Mouse (Mus musculus) ovary, postnatal 14 days (tissue): ENCODE measurements around the gene Morn1.
A peak's percentile ranks its signal among the peaks of the same experiment; 100 is the strongest.

Experiments used
- DNase-seq: peaks from one replicate; pipeline ENCODE4 v3.0.0; 2022; ENCODE audit warnings: low spot score

Morn1 gene

DNA sequence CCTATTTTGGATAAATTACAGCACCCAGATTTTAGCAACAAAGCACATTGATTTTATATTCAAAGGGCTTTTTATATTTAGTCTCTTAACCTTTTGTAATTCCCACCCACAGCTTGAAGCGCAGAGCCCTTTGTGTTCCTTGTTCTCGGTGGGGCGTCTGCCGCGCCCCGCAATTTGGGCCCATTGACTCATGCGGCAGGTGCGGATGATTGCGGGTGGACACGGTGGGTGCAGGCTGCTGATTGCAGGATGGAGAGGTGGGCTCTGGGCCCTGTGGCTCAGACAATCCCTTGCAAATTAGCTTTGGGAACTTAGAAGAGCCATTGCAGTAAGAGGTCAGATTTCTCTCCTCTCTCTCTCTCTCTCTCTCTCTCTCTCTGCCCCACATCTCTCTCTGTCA lies 31.9 kb downstream of the Morn1 start:
- DNase-seq: no peak

DNA sequence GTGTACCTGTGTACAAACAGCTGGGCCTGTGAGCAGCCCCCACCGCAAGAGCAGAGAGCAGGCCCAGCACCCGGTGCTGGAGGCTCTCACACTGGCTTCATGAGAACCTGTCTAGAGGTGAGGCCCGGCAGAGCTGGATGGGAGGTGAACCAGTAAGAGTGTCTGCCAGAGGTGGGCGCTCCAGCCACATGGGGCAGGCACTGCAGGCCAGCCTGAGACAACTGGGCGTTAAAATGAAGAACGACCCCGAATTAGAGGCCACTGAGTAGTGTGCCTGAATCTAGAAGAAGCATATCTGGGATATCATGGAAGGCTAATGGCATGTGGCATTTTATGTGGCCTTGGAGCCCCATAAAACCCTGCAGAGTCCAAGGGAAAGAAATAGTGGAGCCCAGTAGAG lies 33.7 kb downstream of the Morn1 start:
- DNase-seq: no peak

DNA sequence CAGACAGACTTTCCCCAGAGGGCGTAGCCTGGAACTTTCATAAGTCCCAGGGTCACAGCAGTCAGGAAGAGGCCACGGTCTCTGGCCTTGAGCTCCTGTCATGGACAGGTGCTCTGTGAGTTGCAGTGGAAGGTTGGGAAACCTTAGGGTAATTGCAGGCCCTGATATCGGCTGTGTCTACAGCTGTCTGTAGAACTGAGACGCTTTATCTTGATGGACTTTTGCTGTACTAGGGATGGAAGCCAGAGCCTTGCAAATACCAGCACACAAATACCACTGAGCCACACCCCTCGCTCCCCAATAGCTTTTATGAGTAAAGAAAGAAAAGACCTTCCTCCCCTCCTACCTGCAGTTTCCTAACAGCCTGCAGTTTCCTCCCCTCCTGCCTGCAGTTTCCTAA lies 34.2 kb downstream of the Morn1 start:
- DNase-seq: no peak

DNA sequence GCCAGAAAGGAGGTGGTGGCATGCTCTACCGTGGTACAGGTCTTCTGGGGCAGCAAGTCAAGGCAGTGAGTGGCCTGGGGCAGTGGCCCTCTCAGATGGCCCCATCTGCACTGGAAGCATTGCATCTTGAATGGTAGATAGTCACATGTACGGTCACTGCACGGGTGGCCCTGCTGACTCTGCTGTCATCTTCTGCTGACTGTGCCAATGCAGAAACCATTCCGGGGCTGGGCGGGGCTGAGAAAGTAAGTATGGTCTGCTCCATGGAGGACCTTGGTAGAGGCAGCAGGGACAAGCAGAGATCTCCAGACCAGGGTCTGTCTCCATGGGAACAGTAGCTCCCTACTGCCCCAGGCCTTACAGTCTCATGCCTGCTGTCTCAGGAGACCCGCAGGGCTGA lies 34.8 kb downstream of the Morn1 start:
- DNase-seq: no peak

DNA sequence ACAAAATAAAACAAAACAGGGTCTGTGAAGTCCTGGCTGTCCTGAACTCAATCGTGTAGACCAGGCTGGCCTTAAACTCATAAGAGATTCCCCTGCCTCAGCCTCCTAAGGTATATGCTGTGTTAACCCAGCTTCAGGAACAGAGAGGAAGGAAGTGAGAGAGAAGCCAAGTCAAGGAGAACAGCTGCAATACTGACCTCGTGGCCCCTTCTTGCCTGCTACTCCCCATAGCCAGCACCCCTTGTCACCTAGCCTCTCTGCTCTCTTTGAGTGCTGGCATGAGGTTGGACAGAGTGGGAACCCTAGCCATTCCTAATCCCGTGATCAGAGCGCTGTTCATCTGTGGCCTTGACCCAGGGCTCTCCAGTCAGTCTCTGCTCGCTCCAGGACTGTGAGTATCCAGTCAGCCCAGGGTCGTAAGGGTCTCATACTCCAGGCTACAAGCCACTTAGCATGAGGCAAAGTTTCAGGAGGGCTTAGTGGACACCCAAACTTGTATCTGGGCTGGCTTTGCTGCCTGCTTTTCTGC lies 35.6 kb downstream of the Morn1 start:
- DNase-seq: no peak

DNA sequence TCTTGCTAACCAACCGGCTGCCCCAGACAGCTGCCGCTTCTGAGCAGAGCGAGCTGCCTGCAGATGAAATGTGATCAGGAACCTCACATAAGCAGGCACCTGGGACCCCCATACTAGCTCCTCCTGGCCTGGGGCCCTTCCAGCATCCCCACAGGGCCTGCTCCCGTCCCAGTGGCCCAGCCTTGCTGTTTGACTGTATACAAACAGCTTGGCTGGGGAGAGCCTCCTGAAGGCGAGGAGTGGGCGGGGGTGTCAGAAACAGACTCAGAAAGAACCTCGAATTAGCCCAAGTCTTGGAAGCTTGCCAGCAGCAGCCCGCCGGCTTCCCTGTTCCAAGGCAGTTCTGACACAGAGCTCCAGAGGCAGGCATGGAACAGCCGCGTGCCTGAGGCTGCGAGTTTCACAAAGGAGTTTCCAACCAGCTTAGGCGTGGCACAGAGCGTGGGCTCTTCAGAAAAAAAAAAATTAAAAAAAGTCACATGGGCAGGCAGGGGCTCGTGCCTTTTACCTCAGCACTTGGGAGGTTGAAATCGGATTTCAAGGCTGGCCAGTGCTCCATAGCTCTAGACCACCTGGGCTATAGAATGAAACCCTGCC lies 36.2 kb downstream of the Morn1 start:
- DNase-seq: peak; percentile 59

DNA sequence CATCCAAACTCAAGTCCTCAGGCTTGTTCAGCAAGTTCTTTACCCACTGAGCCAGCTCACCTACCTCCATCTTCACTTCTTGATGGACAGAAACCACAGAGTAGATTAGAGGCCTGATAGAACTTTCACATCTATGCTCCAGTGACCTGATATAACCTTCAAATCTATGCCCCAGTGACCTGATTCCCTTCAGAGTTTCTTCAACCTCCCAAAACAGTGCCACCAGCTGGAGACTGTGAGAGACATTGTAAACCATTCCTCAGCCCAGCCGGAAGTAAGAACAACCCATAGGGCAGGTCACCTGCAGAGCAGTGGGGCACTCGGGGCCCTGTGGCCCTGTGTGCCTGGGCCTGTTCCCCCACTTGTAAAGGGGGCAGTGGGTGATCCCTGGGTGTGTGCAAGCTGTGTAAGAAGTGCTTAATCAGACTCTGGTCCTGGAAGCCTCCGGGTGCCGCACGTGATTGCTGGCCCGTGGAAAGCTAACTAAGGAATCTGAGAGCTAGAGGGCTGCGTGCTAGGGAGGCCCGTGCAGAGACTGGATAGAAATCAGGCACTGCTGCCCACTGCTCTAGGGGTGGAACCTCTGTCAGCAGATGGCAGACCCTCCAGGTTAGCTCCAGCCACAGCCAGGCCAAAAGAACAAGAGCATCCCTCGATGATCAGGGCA lies 37.6 kb downstream of the Morn1 start:
- DNase-seq: no peak

DNA sequence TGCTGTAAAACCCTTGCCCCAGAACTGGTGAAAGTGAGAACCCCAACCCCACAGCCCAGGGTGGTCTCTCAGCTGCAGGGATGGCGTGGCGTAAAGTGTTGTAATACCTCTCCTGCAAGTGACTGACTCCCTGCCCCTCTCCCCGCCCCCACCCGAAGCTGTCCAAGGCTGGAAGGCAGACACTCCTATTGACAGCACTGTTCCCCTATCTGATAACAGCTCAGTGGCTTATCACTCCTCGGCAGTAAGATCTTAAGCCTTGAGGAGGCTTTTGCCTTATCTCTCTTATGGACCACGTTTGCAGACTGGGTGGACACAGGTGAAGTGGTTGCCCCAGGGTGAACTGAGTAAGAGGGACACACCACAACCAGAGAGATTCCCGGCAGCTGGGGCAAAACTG lies 38.9 kb downstream of the Morn1 start:
- DNase-seq: no peak

DNA sequence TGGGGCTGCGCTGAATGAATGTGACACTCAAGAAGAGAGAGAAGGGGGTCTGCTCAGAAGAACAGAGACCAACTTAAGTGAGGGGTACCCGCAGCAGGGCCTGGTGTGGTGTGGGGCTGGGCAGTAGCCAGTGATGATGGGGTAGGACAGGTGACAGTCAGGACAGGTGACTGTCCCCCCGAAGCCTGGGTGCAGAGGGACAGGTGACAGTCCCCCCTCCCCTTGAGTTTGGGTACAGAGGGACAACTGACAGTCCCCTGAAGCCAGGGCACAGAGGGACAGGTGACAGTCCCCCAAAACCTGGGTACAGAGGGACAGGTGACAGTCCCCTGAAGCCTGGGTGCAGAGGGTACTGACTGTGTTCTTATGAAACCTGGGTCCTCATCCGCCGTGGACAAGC lies 39.8 kb downstream of the Morn1 start:
- no peak for DNase-seq

DNA sequence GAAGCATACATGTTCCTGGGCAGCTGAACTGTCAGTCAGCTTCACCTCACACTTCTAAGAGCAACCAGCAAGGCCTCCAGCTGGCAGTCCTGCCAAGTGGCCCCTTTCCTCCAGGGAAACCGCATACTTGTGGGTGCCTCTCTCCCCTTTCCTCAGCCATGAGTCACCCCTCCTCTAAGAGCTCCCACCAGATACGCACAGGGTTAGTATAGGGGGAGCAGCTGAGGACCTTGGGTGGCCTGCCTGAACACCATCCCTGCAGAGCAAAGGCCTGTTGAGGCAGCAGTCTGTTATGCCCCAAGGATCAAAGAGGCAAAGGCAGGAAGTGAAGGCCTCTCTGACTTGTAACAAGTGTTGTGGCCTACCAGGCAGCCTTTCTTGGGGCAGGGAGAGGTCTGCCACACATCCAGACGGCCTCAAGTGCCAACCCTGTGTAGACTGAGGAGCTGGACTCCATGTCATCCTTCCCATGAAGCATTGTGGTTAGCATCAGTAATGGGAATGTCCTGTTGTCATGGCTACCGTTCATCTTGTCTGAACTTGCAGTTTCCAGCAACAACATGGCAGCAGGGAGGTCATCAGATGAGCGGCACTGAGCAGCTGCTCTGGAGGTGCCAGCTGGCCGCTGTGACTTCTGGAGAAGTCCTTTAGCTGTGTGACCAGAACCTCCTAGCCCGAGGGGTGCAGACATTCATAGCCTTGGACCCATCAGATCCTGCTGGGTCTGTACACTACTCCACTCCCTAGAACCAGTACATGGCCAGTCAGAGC lies 40.4 kb downstream of the Morn1 start:
- no peak for DNase-seq

DNA sequence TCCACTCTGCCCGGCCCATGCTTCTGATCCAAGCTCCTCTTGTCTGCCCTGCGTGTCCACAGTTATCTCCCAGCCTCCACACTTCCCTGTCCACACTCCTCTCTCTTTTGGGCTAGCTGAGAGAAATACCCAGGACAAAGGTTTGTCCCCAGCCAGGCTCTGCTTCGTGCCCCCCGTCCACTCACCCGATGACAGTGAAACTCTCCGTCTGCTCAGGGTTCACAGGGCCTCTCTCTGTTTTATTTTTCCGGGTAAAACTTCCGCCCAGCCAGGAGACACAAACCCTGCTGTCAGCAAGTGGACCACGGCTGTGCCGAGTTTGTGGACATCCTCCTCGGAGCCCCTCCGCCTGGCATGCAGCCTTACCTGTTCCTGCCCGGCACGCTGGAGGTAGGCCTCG lies 42.0 kb downstream of the Morn1 start:
- no peak for DNase-seq

DNA sequence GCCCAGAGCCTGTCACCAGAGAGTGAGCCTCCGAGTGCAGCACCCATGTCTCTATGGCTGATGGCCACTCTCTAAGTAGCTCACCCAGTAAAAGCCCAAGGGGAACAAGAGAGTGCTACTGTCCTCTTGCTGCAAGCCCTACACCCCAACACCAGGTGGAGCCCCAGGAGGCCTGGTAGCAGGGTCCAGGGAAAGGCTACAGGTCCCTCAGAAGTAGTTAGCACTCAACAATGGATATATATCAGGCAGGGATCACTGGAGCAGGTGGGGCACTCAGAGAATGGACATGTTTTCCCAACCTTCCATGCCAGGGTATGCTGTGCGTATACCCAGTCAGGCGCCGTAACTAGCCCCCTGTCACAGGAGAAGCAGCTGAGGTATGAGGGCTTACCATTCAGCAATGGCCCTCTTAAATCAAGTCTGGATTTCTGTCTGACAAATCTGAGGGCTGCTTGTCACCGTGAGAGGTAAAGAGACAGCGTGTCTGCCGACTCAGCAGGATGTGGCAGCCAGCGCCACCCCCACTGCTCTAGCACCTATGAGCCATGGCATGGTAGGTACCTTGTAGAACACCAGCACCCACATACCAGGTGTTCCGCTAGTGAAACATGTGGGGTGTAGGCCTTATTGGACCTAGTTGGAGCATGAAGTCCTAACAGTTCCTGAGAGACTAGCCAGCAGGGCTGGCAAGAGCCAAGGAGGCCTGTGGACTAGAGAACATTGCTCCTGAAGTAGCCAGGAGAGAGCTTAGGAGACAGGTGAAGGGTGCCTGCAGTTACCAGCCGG lies 42.9 kb downstream of the Morn1 start:
- DNase-seq: no peak

DNA sequence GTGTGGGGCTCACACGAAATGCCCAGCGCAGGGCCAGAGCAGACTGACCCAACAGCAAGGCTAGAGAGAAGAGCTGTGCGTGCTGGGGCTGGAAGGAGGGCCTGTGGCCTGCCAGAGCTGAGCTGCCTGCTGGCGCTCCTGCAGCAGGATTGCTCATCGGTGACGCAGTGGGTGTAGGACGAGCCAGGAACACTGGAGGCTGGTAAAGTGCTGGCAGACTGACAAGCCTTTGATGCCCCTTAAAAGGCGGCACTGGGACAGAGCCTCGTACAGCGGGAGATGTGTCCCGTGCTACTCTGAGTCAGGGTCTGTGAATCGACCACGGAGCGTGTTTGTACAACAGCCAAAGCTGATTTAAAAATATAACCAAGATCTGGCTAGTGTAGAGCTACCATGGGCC lies 43.6 kb downstream of the Morn1 start:
- DNase-seq: peak; percentile 65

DNA sequence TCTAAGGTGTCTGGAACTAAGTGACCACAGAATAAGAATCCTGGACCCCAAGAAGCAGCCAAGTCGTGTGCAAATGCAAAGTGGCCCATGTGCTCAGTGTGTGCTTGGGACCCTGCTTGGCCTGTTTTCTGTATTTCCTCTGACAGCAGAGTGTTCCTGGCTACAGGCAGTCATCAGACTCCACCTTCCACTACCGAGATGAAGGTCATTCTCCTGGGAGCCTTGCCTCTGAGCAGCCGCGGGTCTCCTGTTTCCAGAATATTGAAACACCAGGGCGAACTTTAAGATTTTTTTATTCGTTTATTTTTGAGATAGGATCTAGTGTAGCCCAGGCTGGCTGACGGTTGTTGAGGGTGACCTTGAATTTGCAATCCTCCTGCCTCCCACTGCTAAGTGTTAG lies 44.2 kb downstream of the Morn1 start:
- DNase-seq: no peak

DNA sequence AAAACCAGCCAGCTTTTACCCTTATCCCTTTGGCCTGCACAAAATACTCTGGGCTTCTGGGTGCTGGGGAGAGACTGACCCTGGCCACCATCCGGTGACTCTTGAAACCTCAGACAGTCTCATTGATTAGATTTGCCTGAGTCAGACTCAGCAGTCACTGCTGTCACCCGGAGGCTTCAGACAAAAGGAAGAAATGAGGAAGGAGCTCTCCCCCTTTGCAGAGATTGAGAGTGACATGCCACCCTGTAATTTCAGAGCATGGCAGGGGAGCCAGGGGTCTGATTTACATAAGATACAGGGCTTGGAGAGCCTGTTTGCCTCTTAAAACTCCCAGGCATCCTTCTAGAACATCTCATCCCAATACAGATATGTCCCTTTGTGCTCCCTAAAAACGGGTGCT lies 46.8 kb downstream of the Morn1 start:
- DNase-seq: no peak

DNA sequence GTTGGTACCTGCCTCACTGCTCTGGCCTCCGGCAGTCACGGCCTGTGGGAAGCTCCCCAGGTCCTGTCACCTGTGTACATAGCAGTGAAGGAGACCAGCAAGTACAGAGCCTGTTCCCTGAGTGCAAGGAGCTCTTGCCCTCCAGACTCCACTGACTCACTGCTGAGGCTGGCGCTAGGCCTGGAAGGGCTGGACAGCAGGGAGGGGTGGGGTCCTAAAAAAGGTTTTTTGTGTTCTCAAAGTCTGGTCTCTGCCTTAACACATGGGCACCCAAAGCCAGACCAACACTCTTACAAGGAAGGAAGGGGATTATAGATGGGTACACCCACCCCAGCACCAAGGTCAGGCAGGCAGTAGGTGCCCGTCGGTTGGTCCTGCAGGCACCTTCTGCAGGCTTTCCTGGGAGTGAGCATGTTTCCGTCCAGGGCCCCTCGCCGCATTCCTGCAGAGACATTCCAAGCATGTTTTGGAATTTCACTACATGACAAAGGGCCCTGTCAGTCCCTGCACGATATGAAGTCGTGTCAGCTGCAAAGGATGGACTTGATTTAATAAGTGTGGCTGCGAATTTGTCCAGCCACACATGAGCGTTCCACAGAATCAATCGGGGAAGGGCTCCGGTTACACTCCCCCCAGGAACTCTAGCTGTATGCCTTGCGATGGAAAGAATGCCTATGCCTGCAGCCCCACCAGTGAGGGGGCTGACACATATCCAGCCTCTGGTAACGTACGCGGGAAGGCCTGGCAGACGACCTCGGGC lies 47.5 kb downstream of the Morn1 start:
- no peak for DNase-seq

DNA sequence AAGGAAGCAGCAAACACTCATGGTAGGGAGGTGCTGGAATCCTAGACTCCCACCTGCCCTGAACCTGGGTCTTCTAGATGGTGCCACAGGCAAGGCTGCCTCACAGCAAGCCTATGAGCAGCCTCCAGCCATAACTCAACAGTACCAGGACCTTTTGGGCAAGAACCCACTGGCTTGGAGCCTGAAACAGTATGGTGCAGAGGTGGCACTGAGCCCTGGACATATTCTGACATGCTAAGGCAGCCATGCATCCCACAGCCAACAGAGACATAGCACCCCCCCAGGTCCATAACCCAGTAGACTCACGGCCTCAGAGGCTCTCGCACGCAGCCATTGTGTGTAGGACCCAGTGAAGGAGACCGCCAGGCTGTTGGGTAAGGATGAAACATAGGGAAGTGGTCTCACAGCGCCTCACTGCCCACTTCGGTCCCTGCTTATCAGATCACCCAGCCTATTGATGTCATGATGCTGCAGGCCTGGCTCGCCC lies 48.4 kb downstream of the Morn1 start:
- DNase-seq: no peak

DNA sequence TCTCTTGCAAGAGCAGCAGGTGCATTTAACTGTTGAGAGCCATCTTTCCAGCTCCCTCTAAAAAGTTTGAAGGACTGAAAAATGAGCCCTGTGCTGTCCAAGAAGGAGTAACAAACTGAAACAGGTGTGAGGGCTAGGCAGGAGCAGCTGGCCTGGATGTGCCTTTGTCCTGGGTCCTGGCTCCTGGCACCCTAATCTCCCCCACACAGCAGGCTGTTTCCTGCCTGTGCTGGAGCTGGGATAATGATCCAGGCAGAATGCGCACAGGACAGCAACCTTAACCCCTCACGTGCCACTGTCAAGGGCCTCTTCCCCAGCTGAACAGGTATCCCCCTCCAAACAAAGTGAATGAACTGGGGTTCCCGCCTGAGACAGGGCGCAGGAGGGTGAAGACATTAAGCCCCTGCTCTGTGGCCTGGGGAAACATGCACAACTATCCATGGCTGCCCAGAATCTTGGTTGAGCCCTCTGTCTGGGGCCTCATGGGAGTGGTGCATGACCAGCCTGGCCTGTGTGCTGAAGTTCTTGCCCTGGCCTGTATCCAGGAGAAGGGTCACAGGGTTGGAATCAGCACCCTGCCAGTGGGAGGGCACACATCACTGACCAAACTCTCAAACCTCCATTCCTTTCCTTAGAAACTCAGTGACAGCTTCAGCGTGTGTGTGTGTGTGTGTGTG lies 49.7 kb downstream of the Morn1 start:
- DNase-seq: no peak

DNA sequence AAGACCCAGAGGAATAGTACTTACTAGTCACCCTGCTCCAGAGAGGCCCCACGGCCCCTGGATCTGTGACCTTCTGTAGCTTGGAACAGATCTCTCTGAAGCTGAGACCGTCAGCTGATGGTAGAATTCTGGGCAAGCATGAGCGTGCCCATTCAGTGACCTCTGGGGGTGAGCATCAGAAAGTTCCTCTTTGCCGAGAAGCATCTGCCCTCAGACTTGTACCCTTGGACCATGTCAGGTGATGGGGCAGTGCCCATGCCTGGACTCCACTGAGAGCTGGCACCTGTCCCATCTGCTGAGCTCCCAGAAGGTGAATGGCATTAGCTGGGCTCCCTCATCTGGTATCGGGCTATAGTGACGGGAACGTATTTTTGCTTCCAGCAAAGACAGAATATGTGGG lies 51.5 kb downstream of the Morn1 start:
- DNase-seq: no peak

DNA sequence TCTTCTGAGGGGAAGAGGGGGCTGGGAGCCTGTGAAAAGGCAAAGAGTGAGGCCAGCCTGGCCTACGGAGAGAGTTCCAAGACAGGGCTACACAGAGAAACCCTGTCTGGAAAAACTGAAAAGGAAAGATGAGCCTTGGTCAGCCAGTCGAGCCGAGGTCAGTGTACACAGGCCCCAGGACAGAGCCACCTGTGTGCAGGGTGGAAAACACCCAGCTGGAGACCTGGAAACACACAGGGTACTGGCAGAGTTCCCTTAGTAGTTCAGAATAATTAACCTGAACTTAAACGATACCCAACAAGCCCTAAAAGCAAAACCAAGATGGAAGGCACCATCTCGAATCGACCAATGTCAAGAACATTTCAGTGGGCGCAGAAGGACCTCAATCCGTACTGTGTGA lies 52.1 kb downstream of the Morn1 start:
- no peak for DNase-seq
